Mouse (Mus musculus) liver, adult (tissue): ENCODE data around the gene Gpatch1.

Experiments used
- GATA4 ChIP-seq: IDR thresholded peaks from 2 replicates; pipeline ENCODE4 v1.6.1; 2014; ENCODE audit warnings: mild to moderate bottlenecking, low read length; ENCODE audit not compliant: insufficient replicate concordance

Gene Gpatch1

GRCm38 (mm10) chr7:35340196-35340595 lies 22.0 kb upstream of the Gpatch1 start:
- TF ChIP-seq GATA4, result no peak

- no peak for TF ChIP-seq GATA4
Measured at GRCm38 (mm10) chr7:35334527-35335452, 16.6 kb upstream of the Gpatch1 start.

GRCm38 (mm10) chr7:35333692-35334526 lies 15.7 kb upstream of the Gpatch1 start, which contains the start of gene Rhpn2:
Gene Rhpn2, plus strand, starts transcription at chr7:35334170.
- TF ChIP-seq GATA4, result no peak

GRCm38 (mm10) chr7:35333231-35333651 lies 15.0 kb upstream of the Gpatch1 start:
- TF ChIP-seq GATA4, result no peak

GRCm38 (mm10) chr7:35331590-35331989 lies 13.3 kb upstream of the Gpatch1 start:
- TF ChIP-seq GATA4, result no peak

- TF ChIP-seq GATA4, result no peak
Measured at GRCm38 (mm10) chr7:35322732-35323420, 4.6 kb upstream of the Gpatch1 start.

- no peak for TF ChIP-seq GATA4
Measured at GRCm38 (mm10) chr7:35322161-35322560, 3.9 kb upstream of the Gpatch1 start.

GRCm38 (mm10) chr7:35319755-35320154 lies 1.5 kb upstream of the Gpatch1 start:
- TF ChIP-seq GATA4, result no peak

GRCm38 (mm10) chr7:35314156-35314555 lies 4.1 kb downstream of the Gpatch1 start:
- no peak for TF ChIP-seq GATA4

- no peak for TF ChIP-seq GATA4
Measured at GRCm38 (mm10) chr7:35311214-35311613, 7.0 kb downstream of the Gpatch1 start.

- no peak for TF ChIP-seq GATA4
Measured at GRCm38 (mm10) chr7:35300792-35301191, 17.4 kb downstream of the Gpatch1 start.

- TF ChIP-seq GATA4, result peak; percentile 51; the same call in 1 of the 2 replicates
Measured at GRCm38 (mm10) chr7:35299656-35300055, 18.6 kb downstream of the Gpatch1 start.

GRCm38 (mm10) chr7:35297886-35298285 lies 20.4 kb downstream of the Gpatch1 start:
- TF ChIP-seq GATA4, result no peak

- no peak for TF ChIP-seq GATA4
Measured at GRCm38 (mm10) chr7:35295631-35296030, 22.6 kb downstream of the Gpatch1 start.

- TF ChIP-seq GATA4, result no peak
Measured at GRCm38 (mm10) chr7:35293464-35293863, 24.8 kb downstream of the Gpatch1 start.
